Mouse (Mus musculus): ENCODE results near the gene Defb45.

- TF ChIP-seq CTCF (IDR thresholded peaks at IDR 0.05; ENCODE audit: control insufficient read depth, insufficient read depth, low read length) (no peak), POLR2A (IDR thresholded peaks at IDR 0.05; ENCODE audit: borderline replicate concordance, control insufficient read depth, low read depth, low read length) (no peak)
These were observed 29.3 kb downstream of the Defb45 start for GRCm38 (mm10) chr2:152569881-152570280.

Data from bone marrow, adult 2 months (tissue).